Mouse (Mus musculus) CH12.LX (cell line): Measurements from ENCODE around the gene Ncoa6. TPM values are rescaled to one million over a fixed set of nuclear protein-coding genes. Genes with fewer than 3 reads are reported as not detected.
A peak's percentile ranks its signal among the peaks of the same experiment; 100 is the strongest.

ENCODE experiments used
- DNase-seq: peaks from one replicate; pipeline ENCODE4 v3.0.0-alpha.2; 2013; ENCODE audit errors: extremely low read depth
- H3K27ac ChIP-seq: 2 replicates; pipeline ENCODE4 v1.5.1; 2012; ENCODE audit warnings: low read depth, mild to moderate bottlenecking, control low read depth, moderate library complexity; ENCODE audit not compliant: insufficient read depth
- H3K27me3 ChIP-seq: replicated peaks from 2 replicates; pipeline ENCODE3; 2012; ENCODE audit warnings: inconsistent platforms
- H3K36me3 ChIP-seq, 2 experiments: replicated peaks in 1 of 2; 2 replicates each; pipeline versions ENCODE3 to v1.6.1; 2012; ENCODE audit warnings: inconsistent platforms in 1 of 2, low read length in 1 of 2, mild to moderate bottlenecking in 1 of 2, mixed read lengths in 1 of 2, moderate library complexity in 1 of 2; ENCODE audit not compliant: control insufficient read depth in 1 of 2, insufficient read depth in 1 of 2
- H3K4me1 ChIP-seq, 2 experiments: 2 replicates each; pipeline ENCODE4 v1.6.1; 2012; ENCODE audit warnings: inconsistent platforms in 1 of 2, moderate library complexity in 1 of 2; ENCODE audit not compliant: insufficient read depth in 2 of 2, control insufficient read depth in 1 of 2
- H3K4me2 ChIP-seq: 2 replicates; pipeline ENCODE4 v1.6.1; 2012; ENCODE audit warnings: low read depth, mild to moderate bottlenecking, control low read depth; ENCODE audit not compliant: poor library complexity, insufficient read depth, severe bottlenecking
- H3K4me3 ChIP-seq, 3 experiments: fragments of 150-350 bp in 1 of 3; sonication (generic) in 1 of 3; replicated peaks in 1 of 3; 2 replicates each; pipeline versions ENCODE3 to v1.5.1; 2011 to 2012; ENCODE audit warnings: low read depth in 2 of 3, low read length in 2 of 3, mild to moderate bottlenecking in 2 of 3, moderate library complexity in 2 of 3, control low read depth in 1 of 3, improper control_type of control experiment in 1 of 3, inconsistent platforms in 1 of 3, mixed read lengths in 1 of 3; ENCODE audit not compliant: poor library complexity in 1 of 3
- H3K79me2 ChIP-seq: replicated peaks from 2 replicates; pipeline ENCODE4 v1.6.1; 2012; ENCODE audit warnings: mild to moderate bottlenecking, moderate library complexity; ENCODE audit not compliant: control insufficient read depth, poor library complexity, insufficient read depth, severe bottlenecking; ENCODE audit errors: extremely low read depth
- H3K9ac ChIP-seq: 2 replicates; pipeline ENCODE4 v1.6.1; 2012; ENCODE audit warnings: low read depth, mild to moderate bottlenecking, control low read depth, moderate library complexity; ENCODE audit not compliant: insufficient read depth
- H3K9me3 ChIP-seq: replicated peaks from 2 replicates; pipeline ENCODE3; 2012; ENCODE audit warnings: low read length, inconsistent platforms, mixed read lengths
- E2F4 ChIP-seq: IDR thresholded peaks from 2 replicates; pipeline ENCODE4 v1.6.1; 2011; ENCODE audit warnings: low read depth, low read length, improper control_type of control experiment; ENCODE audit not compliant: insufficient replicate concordance
- ELF1 ChIP-seq: IDR thresholded peaks from 2 replicates; pipeline ENCODE4 v1.6.1; 2014; ENCODE audit warnings: low read depth, mild to moderate bottlenecking, inconsistent platforms, low read length, improper control_type of control experiment
- EP300 ChIP-seq: IDR thresholded peaks from 2 replicates; pipeline ENCODE4 v1.6.1; 2011; ENCODE audit warnings: low read length, improper control_type of control experiment
- GABPA ChIP-seq: IDR thresholded peaks from 2 replicates; pipeline ENCODE4 v1.6.1; 2012; ENCODE audit warnings: low read depth, low read length, improper control_type of control experiment, inconsistent platforms; ENCODE audit not compliant: insufficient replicate concordance
- HCFC1 ChIP-seq: IDR thresholded peaks from 2 replicates; pipeline ENCODE4 v1.6.1; 2012; ENCODE audit warnings: low read depth, mild to moderate bottlenecking, inconsistent platforms, low read length, improper control_type of control experiment
- IRF4 ChIP-seq: IDR thresholded peaks from 2 replicates; pipeline ENCODE4 v1.6.1; 2014; ENCODE audit warnings: low read depth, mild to moderate bottlenecking, inconsistent platforms, low read length, improper control_type of control experiment
- KAT2A ChIP-seq: IDR thresholded peaks from 2 replicates; pipeline ENCODE4 v1.6.1; 2012; ENCODE audit warnings: low read length, improper control_type of control experiment, inconsistent platforms; ENCODE audit not compliant: insufficient replicate concordance
- MAFK ChIP-seq: IDR thresholded peaks from 2 replicates; pipeline ENCODE4 v1.6.1; 2011; ENCODE audit warnings: low read length, improper control_type of control experiment; ENCODE audit not compliant: insufficient replicate concordance
- MEF2A ChIP-seq: IDR thresholded peaks from 2 replicates; pipeline ENCODE4 v1.6.1; 2014; ENCODE audit warnings: low read depth, mild to moderate bottlenecking, inconsistent platforms, low read length, improper control_type of control experiment, borderline replicate concordance
- MXI1 ChIP-seq: IDR thresholded peaks from 2 replicates; pipeline ENCODE4 v1.6.1; 2011; ENCODE audit warnings: mild to moderate bottlenecking, low read depth, low read length, improper control_type of control experiment
- MYC ChIP-seq: IDR thresholded peaks from 2 replicates; pipeline ENCODE4 v1.6.1; 2011; ENCODE audit warnings: low read depth, mild to moderate bottlenecking, improper control_type of control experiment, low read length
- NELFE ChIP-seq: IDR thresholded peaks from 2 replicates; pipeline ENCODE4 v1.6.1; 2011; ENCODE audit warnings: low read depth, low read length, improper control_type of control experiment
- NRF1 ChIP-seq: IDR thresholded peaks from 2 replicates; pipeline ENCODE4 v1.6.1; 2014; ENCODE audit warnings: low read depth, mild to moderate bottlenecking, inconsistent platforms, low read length, improper control_type of control experiment, moderate library complexity
- PAX5 ChIP-seq: IDR thresholded peaks from 2 replicates; pipeline ENCODE4 v1.6.1; 2012; ENCODE audit warnings: low read length, inconsistent platforms, mixed read lengths
- POLR2A ChIP-seq: IDR thresholded peaks from 2 replicates; pipeline ENCODE4 v1.6.1; 2011; ENCODE audit warnings: low read depth, mild to moderate bottlenecking, improper control_type of control experiment, low read length
- POLR2AphosphoS2 ChIP-seq: IDR thresholded peaks from 2 replicates; pipeline ENCODE4 v1.6.1; 2011; ENCODE audit warnings: low read depth, low read length, improper control_type of control experiment
- RCOR1 ChIP-seq: conservative IDR thresholded peaks from 2 replicates; pipeline ENCODE4 v1.6.1; 2012; ENCODE audit warnings: low read depth, mild to moderate bottlenecking, inconsistent platforms, low read length, improper control_type of control experiment
- SIN3A ChIP-seq: IDR thresholded peaks from 2 replicates; pipeline ENCODE4 v1.6.1; 2012; ENCODE audit warnings: low read length, improper control_type of control experiment, inconsistent platforms
- TBP ChIP-seq: conservative IDR thresholded peaks from 2 replicates; pipeline ENCODE4 v1.6.1; 2011; ENCODE audit warnings: low read depth, low read length, improper control_type of control experiment
- TCF12 ChIP-seq: IDR thresholded peaks from 2 replicates; pipeline ENCODE4 v1.6.1; 2014; ENCODE audit warnings: low read depth, mild to moderate bottlenecking, inconsistent platforms, low read length, improper control_type of control experiment
- UBTF ChIP-seq: IDR thresholded peaks from 2 replicates; pipeline ENCODE4 v1.6.1; 2012; ENCODE audit warnings: low read depth, mild to moderate bottlenecking, inconsistent platforms, low read length, improper control_type of control experiment, moderate library complexity
- ZKSCAN1 ChIP-seq: IDR thresholded peaks from 2 replicates; pipeline ENCODE4 v1.6.1; 2012; ENCODE audit warnings: low read depth, inconsistent platforms, low read length, improper control_type of control experiment, borderline replicate concordance
- ZMIZ1 ChIP-seq: IDR thresholded peaks from 2 replicates; pipeline ENCODE4 v1.6.1; 2012; ENCODE audit warnings: low read depth, mild to moderate bottlenecking, inconsistent platforms, low read length, improper control_type of control experiment
- dilution Hi-C: fragments of 300-500 bp; cut with MboI; formaldehyde crosslinking; loops from 2 replicates; pipeline ENCODE4 v1.14.3; 2020; ENCODE audit warnings: low sequenced_read_pairs; ENCODE audit not compliant: extremely low pct_unique_long_range_greater_than_20kb, extremely low pct_ligation_motif_present
- in situ Hi-C: fragments of 300-500 bp; cut with MboI; formaldehyde crosslinking; loops from 3 replicates; pipeline ENCODE4 v1.14.3; 2019; ENCODE audit warnings: low sequenced_read_pairs, low pct_ligation_motif_present, low pct_unique_long_range_greater_than_20kb, mixed read lengths
- polyA plus RNA-seq: library from polyadenylated mRNA; unstranded; fragments of >175 nt; gene quantifications from 2 replicates; pipeline ENCODE4 v1.2.1, GENCODE M21; 2012; ENCODE audit warnings: low read depth; ENCODE audit not compliant: insufficient read length
- total RNA-seq, 2 experiments: library from RNA; depleted of rRNA; stranded (reverse); fragments of 300-350 nt in 1 of 2; fragments of >200 nt in 1 of 2; gene quantifications; 2 replicates each; pipeline ENCODE4 v1.2.3; 2012 to 2014

The Ncoa6 gene
- total and polyA plus RNA-seq, 3 experiments, result 5.4 to 20.6 (median 5.9) TPM

GRCm38 (mm10) chr2:155357686-155358399 lies 115.9 kb downstream of the Ncoa6 start:
- dilution Hi-C loops (no loop called here), in situ Hi-C loops (no loop called here)

GRCm38 (mm10) chr2:155356971-155357591 lies 116.6 kb downstream of the Ncoa6 start, which contains the start of gene Pigu:
Gene Pigu, minus strand, starts transcription at chr2:155357430.
- peak; percentile 94 for DNase-seq
- peak within 1 kb of the TSS; percentile 39; the same call in 1 of the 2 replicates for H3K27ac ChIP-seq
- H3K4me1 ChIP-seq, result peaks cover 0 to 17% of the 10 kb centered on the region in 2 experiments; a peak in 2 of 4 replicates

More at GRCm38 (mm10) chr2:155357686-155358399, 115.9 kb downstream of the Ncoa6 start:
- Histone ChIP-seq H3K27ac (no peak overlapping the region), H3K4me2 (peak overlapping the region; percentile 57), H3K9me3 (no peaks in the 10 kb centered on the region), H3K4me3 (peak overlapping the region; percentile 65 to 91 (median 75)), H3K4me1 (peaks cover 0 to 17% of the 10 kb centered on the region in 2 experiments; a peak in 2 of 4 replicates), H3K27me3 (no peaks in the 10 kb centered on the region), H3K79me2 (peaks cover 18% of the 10 kb centered on the region), H3K36me3 (peaks cover 0 to 4% of the 10 kb centered on the region in 2 experiments), H3K9ac (peak overlapping the region; percentile 92)
- peak; percentile 35 for DNase-seq
- TF ChIP-seq E2F4 (no peak), TBP (0 out of 2 replicates have a peak, but pooled peaks have one; percentile 11), EP300 (no peak)

More at GRCm38 (mm10) chr2:155356971-155357591, 116.6 kb downstream of the Ncoa6 start, which contains the start of gene Pigu:
- Histone ChIP-seq H3K4me2 (peak within 1 kb of the TSS; percentile 64), H3K79me2 (peaks cover 21% of the 10 kb centered on the region), H3K9me3 (no peaks in the 10 kb centered on the region), H3K9ac (peak within 1 kb of the TSS; percentile 92), H3K36me3 (peaks cover 0 to 5% of the 10 kb centered on the region in 2 experiments), H3K4me3 (peak within 1 kb of the TSS; percentile 65 to 91 (median 75))
- in situ Hi-C loops, result no loop called here
- TF ChIP-seq HCFC1 (peak; percentile 100), SIN3A (peak; percentile 94), ZKSCAN1 (no peak), MXI1 (peak; percentile 87), NELFE (peak; percentile 79), NRF1 (peak; percentile 79), KAT2A (peak; percentile 98), MAFK (no peak), E2F4 (peak; percentile 60; the same call in 1 of the 2 replicates), IRF4 (peak; percentile 40; the same call in 1 of the 2 replicates), PAX5 (no peak), ZMIZ1 (peak; percentile 77; the same call in 1 of the 2 replicates), POLR2A (peak; percentile 86), MYC (peak; percentile 72), GABPA (peak; percentile 49; the same call in 1 of the 2 replicates), RCOR1 (no peak), ELF1 (peak; percentile 99), POLR2AphosphoS2 (peak; percentile 70; the same call in 1 of the 2 replicates), MEF2A (no peak), UBTF (no peak; the same call in 1 of the 2 replicates), TCF12 (peak; percentile 87)
- TF ChIP-seq, all 38 proteins: peak for 15
- dilution Hi-C loops, result no loop called here
- H3K27me3 ChIP-seq, result no peaks in the 10 kb centered on the region
